Mouse (Mus musculus) lung, embryonic 16.5 days (tissue): ENCODE measurements around the gene Patl2. TPM values are rescaled to one million over a fixed set of nuclear protein-coding genes. Genes with fewer than 3 reads are reported as not detected.
"Not testable (repeated sequence)": the region's sequence is repeated elsewhere in the genome, so short reads cannot be mapped to it uniquely, and the experiment has no call there.

ENCODE experiments used
- ATAC-seq: fragments of 200-750 bp; cut with Nextera tagmentation; 2 replicates; pipeline ENCODE4 v1.8.0; 2017; ENCODE audit warnings: low read depth, mild to moderate bottlenecking, moderate library complexity
- H3K27ac ChIP-seq: fragments of 300-500 bp; sonication (generic); 2 replicates; pipeline ENCODE4 v1.5.1; 2014; ENCODE audit warnings: mild to moderate bottlenecking, control low read depth, low read length
- H3K27me3 ChIP-seq: fragments of 300-500 bp; sonication (generic); 2 replicates; pipeline ENCODE4 v1.6.1; 2014; ENCODE audit warnings: low read depth, low read length, mixed read lengths; ENCODE audit not compliant: control insufficient read depth, insufficient read depth
- H3K36me3 ChIP-seq: fragments of 300-500 bp; sonication (generic); 2 replicates; pipeline ENCODE4 v1.6.1; 2014; ENCODE audit warnings: low read length; ENCODE audit not compliant: control insufficient read depth, insufficient read depth
- H3K4me1 ChIP-seq: fragments of 300-500 bp; sonication (generic); replicated peaks from 2 replicates; pipeline ENCODE4 v1.6.1; 2014; ENCODE audit warnings: low read length, mixed read lengths; ENCODE audit not compliant: control insufficient read depth, insufficient read depth
- H3K4me2 ChIP-seq: fragments of 300-500 bp; sonication (generic); 2 replicates; pipeline ENCODE4 v1.6.1; 2014; ENCODE audit warnings: low read depth, low read length, control low read depth
- H3K4me3 ChIP-seq: fragments of 300-500 bp; sonication (generic); 2 replicates; pipeline ENCODE4 v1.5.1; 2014; ENCODE audit warnings: mild to moderate bottlenecking, low read length, control low read depth
- H3K9ac ChIP-seq: fragments of 300-500 bp; sonication (generic); 2 replicates; pipeline ENCODE4 v1.6.1; 2014; ENCODE audit warnings: low read length, control low read depth
- H3K9me3 ChIP-seq: fragments of 300-500 bp; sonication (generic); 2 replicates; pipeline ENCODE4 v1.6.1; 2016; ENCODE audit warnings: low read length; ENCODE audit not compliant: control insufficient read depth
- WGBS: fragments of 180-500 bp; shearing (Covaris S2); extraction: QIAGEN DNeasy Blood & Tissue Kit; methylation state at CpG from one replicate; pipeline ENCODE4 v1.1.7; 2014; 5-methylcytosine and 5-hydroxymethylcytosine counted together
- polyA plus RNA-seq: library from polyadenylated mRNA; unstranded; fragments of >200 nt; fragmentation: Nextera tagmentation; extraction: Ambion mirVana; gene quantifications from 2 replicates; pipeline ENCODE4 v1.2.1, GENCODE M21; 2015

The Patl2 gene
- polyA plus RNA-seq, 1 experiment from 2014 or later, result not detected

DNA sequence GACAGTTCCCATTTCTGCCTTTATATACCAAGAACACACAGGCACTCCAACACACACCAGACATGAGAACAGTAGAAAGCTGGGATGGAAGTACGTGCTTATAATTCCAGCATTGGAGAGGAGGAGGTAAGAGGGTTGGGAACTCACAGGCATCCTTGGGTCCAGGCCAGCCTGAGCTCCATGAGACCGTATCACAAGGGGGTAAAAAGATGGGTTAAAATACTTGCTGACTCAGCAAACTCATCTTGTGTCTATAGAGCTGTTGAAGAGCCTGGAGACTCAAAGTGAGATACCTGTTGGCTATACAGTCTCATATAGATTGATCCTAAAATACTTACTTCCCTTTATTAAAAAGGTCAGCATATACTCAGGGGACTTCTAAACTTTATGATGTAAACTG is 69.1 kb downstream of the Patl2 start:
- peak overlapping the region; percentile 98; the same call in 1 of the 2 replicates for H3K4me3 ChIP-seq
- H3K4me1 ChIP-seq, result peaks cover 12% of the 10 kb centered on the region
- H3K27me3 ChIP-seq, result no peaks in the 10 kb centered on the region
- H3K9me3 ChIP-seq, result no peaks in the 10 kb centered on the region
- H3K36me3 ChIP-seq, result peaks cover 10% of the 10 kb centered on the region
- no peak for ATAC-seq
- no peak overlapping the region for H3K9ac ChIP-seq
- H3K27ac ChIP-seq, result no peak overlapping the region
- 78% methylated on average over 2 of the region's 2 CpGs for WGBS
- H3K4me2 ChIP-seq, result no peak overlapping the region

DNA sequence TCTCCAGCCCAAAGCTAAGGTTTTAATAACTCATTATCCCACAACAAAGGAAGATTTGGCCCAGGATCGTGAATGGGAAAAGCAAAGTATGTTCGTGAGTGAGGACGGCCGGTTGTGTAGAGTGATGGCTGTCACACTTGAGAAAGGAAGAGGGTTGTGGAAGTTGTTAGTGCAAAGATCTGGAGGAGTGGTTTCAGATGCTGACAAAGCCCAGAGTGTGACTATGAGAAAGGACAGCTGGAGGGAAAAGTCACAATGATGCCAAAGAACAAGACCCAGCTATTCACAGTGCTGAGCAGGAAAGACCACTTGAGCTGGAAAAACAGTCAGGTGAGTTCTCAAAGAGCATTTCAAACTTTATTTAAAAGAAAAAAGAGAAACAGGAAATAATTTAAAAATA is 76.3 kb downstream of the Patl2 start:
- Histone ChIP-seq H3K4me2 (no peak overlapping the region), H3K9me3 (no peaks in the 10 kb centered on the region), H3K4me1 (no peaks in the 10 kb centered on the region; the same call in none of the 2 replicates), H3K4me3 (no peak overlapping the region), H3K36me3 (peaks cover 26% of the 10 kb centered on the region), H3K9ac (no peak overlapping the region), H3K27ac (peak overlapping the region; percentile 73), H3K27me3 (no peaks in the 10 kb centered on the region)
- WGBS, result 43% methylated on average over 4 of the region's 4 CpGs
- peak; percentile 95 for ATAC-seq

DNA sequence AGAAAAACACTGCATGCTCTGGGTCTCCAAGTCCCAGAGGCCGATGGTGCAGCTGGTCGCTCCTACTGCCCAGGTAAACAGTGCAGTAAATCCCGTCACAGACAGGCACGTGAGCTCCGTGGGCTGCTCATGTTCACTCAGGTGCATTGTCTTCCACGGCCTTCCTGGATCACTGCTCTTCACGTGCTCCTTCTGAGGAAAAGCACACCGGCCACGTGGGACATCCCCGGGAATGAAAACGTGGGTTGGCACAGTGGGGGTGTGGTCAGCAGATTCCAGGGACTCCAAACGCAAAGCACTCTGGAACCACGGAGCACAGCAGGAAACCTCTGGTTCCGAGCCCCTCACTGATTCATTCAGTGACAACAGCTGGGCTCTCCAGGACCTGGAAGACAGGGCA is 77.9 kb downstream of the Patl2 start:
- no peak overlapping the region for H3K4me2 ChIP-seq
- no peak overlapping the region for H3K27ac ChIP-seq
- H3K9me3 ChIP-seq, result no peaks in the 10 kb centered on the region
- 73% methylated on average over 14 of the region's 14 CpGs for WGBS
- H3K4me3 ChIP-seq, result no peak overlapping the region
- H3K9ac ChIP-seq, result no peak overlapping the region
- H3K36me3 ChIP-seq, result peaks cover 20% of the 10 kb centered on the region
- ATAC-seq, result no peak
- no peaks in the 10 kb centered on the region for H3K27me3 ChIP-seq
- H3K4me1 ChIP-seq, result no peaks in the 10 kb centered on the region; the same call in none of the 2 replicates

DNA sequence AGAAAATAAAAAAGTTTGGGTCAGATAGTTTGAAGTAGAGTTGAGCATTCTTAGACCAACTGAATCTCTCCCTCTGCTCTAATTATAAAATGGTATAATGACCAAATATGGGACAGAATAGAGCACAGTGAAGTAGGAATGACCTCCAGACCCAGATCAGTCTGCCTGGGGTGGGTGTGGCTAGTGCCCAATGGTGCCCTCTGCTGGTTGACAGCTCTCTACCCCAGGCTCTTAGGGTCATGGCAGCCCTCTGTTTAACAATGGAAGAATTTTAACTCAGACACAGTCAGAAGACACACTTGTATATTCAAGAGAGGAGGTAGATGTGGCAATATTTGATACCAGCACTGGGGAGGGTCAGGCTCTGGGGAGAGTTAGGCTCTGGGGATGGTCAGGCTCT is 83.9 kb downstream of the Patl2 start:
- Histone ChIP-seq H3K9ac (no peak overlapping the region), H3K4me2 (no peak overlapping the region), H3K27me3 (no peaks in the 10 kb centered on the region), H3K9me3 (no peaks in the 10 kb centered on the region), H3K4me1 (no peaks in the 10 kb centered on the region), H3K27ac (no peak overlapping the region), H3K4me3 (no peak overlapping the region), H3K36me3 (peaks cover 19% of the 10 kb centered on the region)
- ATAC-seq, result no peak

DNA sequence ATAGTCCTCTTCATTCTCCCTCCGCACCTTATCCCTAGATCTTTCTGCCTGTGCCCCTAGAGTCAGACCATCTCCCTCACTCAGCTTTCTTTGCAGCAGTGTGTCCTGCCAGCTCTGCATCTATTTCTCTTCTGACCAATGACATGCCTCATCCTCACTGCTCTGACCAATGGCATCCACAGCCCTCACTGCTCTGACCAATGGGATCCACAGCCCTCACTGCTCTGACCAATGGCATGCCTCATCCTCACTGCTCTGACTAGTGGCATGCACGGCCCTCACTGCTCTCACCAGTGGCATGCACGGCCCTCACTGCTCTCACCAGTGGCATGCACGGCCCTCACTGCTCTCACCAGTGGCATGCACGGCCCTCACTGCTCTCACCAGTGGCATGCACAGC is 88.3 kb downstream of the Patl2 start:
- H3K9me3 ChIP-seq, ATAC-seq, H3K4me2 ChIP-seq, H3K4me1 ChIP-seq, H3K4me3 ChIP-seq, H3K27ac ChIP-seq, H3K9ac ChIP-seq, H3K27me3 ChIP-seq: not testable (repeated sequence)
- peaks cover 26% of the 10 kb centered on the region for H3K36me3 ChIP-seq
- 72% methylated on average over 5 of the region's 5 CpGs for WGBS

DNA sequence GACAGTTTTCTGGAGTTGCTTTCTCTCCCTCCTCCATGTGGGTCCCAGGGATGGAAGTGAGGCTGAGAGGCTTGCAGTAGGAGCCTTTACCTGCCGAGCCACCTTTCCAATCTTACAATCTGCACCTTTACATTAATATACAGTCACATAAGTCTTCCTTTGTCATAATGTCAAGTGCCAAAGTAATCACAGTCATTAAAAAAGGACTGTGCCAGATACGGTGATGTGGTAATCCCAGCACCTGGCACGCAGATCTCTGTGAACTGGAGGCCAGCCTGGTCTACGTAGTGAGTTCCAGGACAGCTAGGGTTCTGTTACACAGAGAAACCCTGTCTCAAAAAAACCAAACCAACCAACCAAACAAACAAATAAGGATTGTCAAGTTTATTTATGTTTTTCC is 92.1 kb downstream of the Patl2 start:
- Histone ChIP-seq H3K27me3 (no peaks in the 10 kb centered on the region), H3K36me3 (peaks cover 23% of the 10 kb centered on the region), H3K9ac (no peak overlapping the region), H3K9me3 (no peaks in the 10 kb centered on the region), H3K27ac (no peak overlapping the region), H3K4me2 (no peak overlapping the region), H3K4me1 (no peaks in the 10 kb centered on the region), H3K4me3 (no peak overlapping the region)
- no peak for ATAC-seq
- WGBS, result 93% methylated on average over 4 of the region's 4 CpGs

DNA sequence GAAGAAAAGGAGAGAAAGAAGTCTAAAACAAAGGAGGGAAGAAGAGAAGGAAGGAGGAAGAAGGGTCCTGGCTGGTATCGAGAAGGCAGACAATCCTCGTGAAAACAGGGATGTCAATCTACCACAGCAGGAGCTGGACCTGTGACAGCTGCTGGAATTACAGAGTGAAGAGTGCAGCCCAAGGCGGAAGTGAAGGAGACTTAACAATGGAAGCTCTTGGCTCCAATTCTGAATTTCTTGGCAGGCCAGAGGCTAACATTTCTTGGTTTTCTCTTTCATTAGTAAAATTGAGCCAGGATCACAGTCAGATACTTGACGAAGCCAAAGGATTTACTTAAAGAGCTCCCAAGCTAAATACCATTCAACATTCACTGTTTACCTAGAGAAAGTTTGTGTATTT is 99.5 kb downstream of the Patl2 start:
- Histone ChIP-seq H3K36me3 (peaks cover 12% of the 10 kb centered on the region), H3K4me3 (no peak overlapping the region), H3K27ac (peak overlapping the region; percentile 64), H3K4me1 (peaks cover 9% of the 10 kb centered on the region), H3K4me2 (no peak overlapping the region), H3K9me3 (no peaks in the 10 kb centered on the region), H3K9ac (no peak overlapping the region; the same call in 1 of the 2 replicates), H3K27me3 (no peaks in the 10 kb centered on the region)
- WGBS, result 35% methylated on average over 4 of the region's 4 CpGs
- peak; percentile 76 for ATAC-seq

DNA sequence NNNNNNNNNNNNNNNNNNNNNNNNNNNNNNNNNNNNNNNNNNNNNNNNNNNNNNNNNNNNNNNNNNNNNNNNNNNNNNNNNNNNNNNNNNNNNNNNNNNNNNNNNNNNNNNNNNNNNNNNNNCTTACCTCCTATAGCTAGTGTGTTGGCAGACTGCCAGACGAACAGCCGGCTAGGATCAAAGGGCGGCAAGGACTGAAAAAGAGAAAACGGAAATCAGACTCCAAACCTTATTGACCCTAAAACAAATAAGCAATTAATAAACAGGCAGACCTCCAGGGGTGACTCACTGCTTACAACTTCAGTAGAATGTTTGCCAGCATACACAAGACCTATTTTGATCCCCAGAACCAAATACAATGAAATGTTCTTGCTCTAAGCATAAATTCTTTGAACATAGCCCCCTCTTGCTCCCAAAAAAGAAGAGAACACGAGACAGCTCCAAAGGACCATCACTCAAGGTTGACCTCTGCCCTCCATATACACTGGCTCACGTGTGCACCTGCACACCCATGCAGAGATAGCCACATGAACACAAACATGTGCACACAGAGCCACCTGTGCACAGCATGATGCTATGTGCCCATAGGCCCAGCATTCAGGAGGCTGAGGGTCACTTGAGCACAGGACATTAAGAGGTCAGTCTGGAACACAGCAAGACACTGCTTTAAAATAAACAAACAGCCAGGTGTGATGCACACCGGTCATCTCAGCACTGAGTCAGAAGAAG is 104.1 kb downstream of the Patl2 start:
- 0 out of 2 replicates have a peak overlapping the region, but pooled peaks have one; percentile 24 for H3K27ac ChIP-seq
- H3K4me2 ChIP-seq, result no peak overlapping the region
- H3K36me3 ChIP-seq, result peaks cover 16% of the 10 kb centered on the region
- WGBS, result 26% methylated on average over 7 of the region's 7 CpGs
- H3K4me3 ChIP-seq, result no peak overlapping the region
- no peaks in the 10 kb centered on the region for H3K27me3 ChIP-seq
- peak; percentile 42; the same call in 1 of the 2 replicates for ATAC-seq
- no peaks in the 10 kb centered on the region for H3K9me3 ChIP-seq
- H3K9ac ChIP-seq, result no peak overlapping the region
- peaks cover 9% of the 10 kb centered on the region for H3K4me1 ChIP-seq
